Comparison of ENCODE assay signal across 8 mouse cellular contexts in the genomic region with DNA sequence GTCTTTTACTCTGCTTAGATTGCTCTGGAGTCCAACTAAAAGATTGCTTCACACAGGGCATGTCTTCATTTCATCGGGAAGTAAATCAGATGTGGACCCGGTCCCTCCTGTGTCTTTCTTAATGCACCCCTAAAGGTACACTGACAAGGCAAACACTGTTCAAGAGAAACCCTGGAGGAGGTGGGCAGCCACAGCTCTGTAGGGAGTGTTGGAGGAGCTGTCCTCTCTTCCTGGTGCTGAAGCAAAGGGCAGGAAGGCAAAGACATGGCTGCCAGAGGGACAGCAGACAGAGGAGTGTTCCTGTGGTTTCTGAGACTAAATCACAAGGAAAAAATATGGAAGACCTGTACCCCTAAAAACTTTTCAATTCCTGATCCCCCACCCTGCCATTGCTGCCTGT. TPM values are rescaled to one million over a fixed set of nuclear protein-coding genes. Genes with fewer than 3 reads are reported as not detected.
DNase-seq lines count a peak whose midpoint lies in the region; ATAC-seq and TF ChIP-seq lines count a peak whose summit lies in the region.

No protein-coding gene starts in this region.

- H3K27me3 ChIP-seq in lung, postnatal 0 days (replicated peaks; ENCODE audit: insufficient read depth, low read length), result 0 out of 2 replicates have a peak, but pooled peaks cover 6% of the 10 kb centered on the region
- peaks cover 32% of the 10 kb centered on the region for H3K27me3 ChIP-seq in intestine, postnatal 0 days (replicated peaks; ENCODE audit: control insufficient read depth, insufficient read depth, low read length)

- H3K4me3 ChIP-seq in lung, postnatal 0 days (ENCODE audit: low read depth, low read length), result no peak overlapping the region
- no peak overlapping the region for H3K4me3 ChIP-seq in intestine, postnatal 0 days (ENCODE audit: low read depth, low read length)

- H3K9me3 ChIP-seq in lung, postnatal 0 days (ENCODE audit: low read length), result no peaks in the 10 kb centered on the region
- H3K9me3 ChIP-seq in intestine, postnatal 0 days (ENCODE audit: control insufficient read depth), result no peaks in the 10 kb centered on the region

- 17% methylated on average over 2 of the region's 2 CpGs for WGBS in lung, postnatal 0 days
- 22% methylated on average over 2 of the region's 2 CpGs for WGBS in intestine, postnatal 0 days

- no peaks in the 10 kb centered on the region for H3K4me1 ChIP-seq in lung, postnatal 0 days (ENCODE audit: insufficient read depth, low read depth, low read length)
- H3K4me1 ChIP-seq in intestine, postnatal 0 days (replicated peaks; ENCODE audit: control insufficient read depth, insufficient read depth, low read length), result no peaks in the 10 kb centered on the region

- no peak overlapping the region for H3K9ac ChIP-seq in lung, postnatal 0 days (replicated peaks; ENCODE audit: low read depth)
- H3K9ac ChIP-seq in intestine, postnatal 0 days (ENCODE audit: low read depth, low read length), result no peak overlapping the region

- ATAC-seq in lung, postnatal 0 days, result no peak
- ATAC-seq in intestine, postnatal 0 days, result no peak

- DNase-seq in lung, postnatal 0 days (ENCODE audit: low spot score), result peak; percentile 62
- no peak for DNase-seq in lung, adult 18-20 months
- DNase-seq in embryo, embryonic 10 days (ENCODE audit: low spot score), result peak; percentile 79
- peak; percentile 62 for DNase-seq in hindlimb bud, embryonic 11.5 days (ENCODE audit: extremely low spot score, low read depth, low spot score)
- DNase-seq in neural tube, embryonic 10.5 days (ENCODE audit: extremely low spot score, low spot score), result peak; percentile 77
- no peak for DNase-seq in urinary bladder, postnatal 36 days (ENCODE audit: low spot score in 2 of 2)
- no peak for DNase-seq in left cerebral cortex, postnatal 14 days (ENCODE audit: low spot score in 2 of 2)

- no peaks in the 10 kb centered on the region for H3K36me3 ChIP-seq in lung, postnatal 0 days (ENCODE audit: insufficient read depth, low read length)
- no peaks in the 10 kb centered on the region for H3K36me3 ChIP-seq in intestine, postnatal 0 days (ENCODE audit: control insufficient read depth, insufficient read depth)

- H3K27ac ChIP-seq in lung, postnatal 0 days (ENCODE audit: low read length), result no peak overlapping the region
- H3K27ac ChIP-seq in intestine, postnatal 0 days (ENCODE audit: low read depth, low read length), result no peak overlapping the region

- no peak overlapping the region for H3K4me2 ChIP-seq in lung, postnatal 0 days (replicated peaks; ENCODE audit: low read depth, low read length)
- H3K4me2 ChIP-seq in intestine, postnatal 0 days (replicated peaks; ENCODE audit: low read depth), result no peak overlapping the region

- TF ChIP-seq EP300 in lung, postnatal 0 days (IDR thresholded peaks at IDR 0.05), result no peak

- intact Hi-C loops in left cerebral cortex, postnatal 14 days (cut with DNase I), result no loop called here

- no peak for TF ChIP-seq CTCF in lung, postnatal 0 days (IDR thresholded peaks at IDR 0.05)
- TF ChIP-seq CTCF in intestine, postnatal 0 days (IDR thresholded peaks at IDR 0.05; ENCODE audit: low read depth), result no peak

RNA-seq across cellular contexts. Expression of gene Phactr1, which starts 31.1 kb away (rescaled TPM):
- 31.4 and 52.7 TPM in 2 replicates for polyA plus RNA-seq in lung, postnatal 0 days (2015; fragmentation: Nextera tagmentation; extraction: Ambion mirVana)
- 6.8 and 6.9 TPM in 2 replicates for polyA plus RNA-seq in intestine, postnatal 0 days (2015; fragmentation: Nextera tagmentation; extraction: Ambion mirVana)
- 100 to 1,000 TPM; 449 to 512 TPM for total RNA-seq in left cerebral cortex, postnatal 14 days (2021)

Comparison
In these comparisons a context has a peak if more than half of its experiments do, and no peak if none do; other contexts are left out.
1. DNase-seq: peak in lung, postnatal 0 days (single experiment), embryo, embryonic 10 days (single experiment), hindlimb bud, embryonic 11.5 days (single experiment) and neural tube, embryonic 10.5 days (single experiment); none in lung, adult 18-20 months (0 of 2), urinary bladder, postnatal 36 days (0 of 2) and left cerebral cortex, postnatal 14 days (0 of 2).